ENCODE assay signal across 20 mouse cellular contexts in the genomic region with DNA sequence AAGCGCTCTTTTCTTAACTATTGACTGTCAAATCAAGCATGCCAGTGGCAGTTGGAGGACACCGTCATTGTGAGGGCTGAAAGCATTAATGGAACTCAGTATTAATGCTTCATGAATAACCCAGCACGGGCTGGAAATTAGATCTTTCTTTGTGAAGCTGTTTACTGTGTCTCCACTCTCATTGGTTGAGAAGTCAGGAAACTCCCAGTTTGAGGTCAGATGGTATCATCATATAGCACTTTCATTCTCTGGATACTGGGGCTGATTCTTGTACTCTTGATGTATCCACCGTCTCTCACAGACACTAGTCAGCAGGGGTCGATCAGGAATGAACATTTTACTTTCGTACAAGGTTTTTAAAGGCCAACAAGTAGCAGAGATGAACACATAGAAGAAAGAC. TPM values are rescaled to one million over a fixed set of nuclear protein-coding genes. Genes with fewer than 3 reads are reported as not detected.
A peak's percentile ranks its signal among the peaks of the same experiment; 100 is the strongest.
DNase-seq lines count a peak whose midpoint lies in the region; ATAC-seq and TF ChIP-seq lines count a peak whose summit lies in the region.
"Had no signal": no experiment of that assay in that cellular context is flagged by ENCODE, and none has a peak within 500 bp of the region (broad histone marks: within the 10 kb centered on the region; RNA-seq: fewer than 3 reads in every experiment).

No protein-coding gene starts in this region.

- peak overlapping the region; percentile 4; the same call in 1 of the 2 replicates for H3K27ac ChIP-seq in CH12.LX (ENCODE audit: insufficient read depth, low read depth)
- no peak overlapping the region for H3K27ac ChIP-seq in forebrain, embryonic 14.5 days (ENCODE audit: low read depth, low read length)
- H3K27ac ChIP-seq: embryonic facial prominence, embryonic 10.5 days; forebrain, embryonic 13.5 days; gastrocnemius, adult 2 months; heart, embryonic 13.5 days; hindbrain, embryonic 12.5 days had no signal

- TF ChIP-seq EP300 in CH12.LX (IDR thresholded peaks at IDR 0.05; ENCODE audit: low read length): no peak

- TF ChIP-seq POLR2A in CH12.LX (IDR thresholded peaks at IDR 0.05; ENCODE audit: low read depth, low read length): no peak

- H3K79me2 ChIP-seq in CH12.LX (replicated peaks; ENCODE audit: control insufficient read depth, extremely low read depth, insufficient read depth, poor library complexity, severe bottlenecking): peaks cover 61% of the 10 kb centered on the region

- no peak overlapping the region for H3K4me3 ChIP-seq in CH12.LX (replicated peaks in 1 of 3; ENCODE audit: low read depth in 2 of 3, low read length in 2 of 3, poor library complexity in 1 of 3)
- H3K4me3 ChIP-seq in forebrain, embryonic 14.5 days (ENCODE audit: low read depth, low read length): no peak overlapping the region
- H3K4me3 ChIP-seq: embryonic facial prominence, embryonic 10.5 days; forebrain, embryonic 13.5 days; gastrocnemius, adult 2 months; heart, embryonic 13.5 days; hindbrain, embryonic 12.5 days had no signal

- dilution Hi-C loops in CH12.LX (cut with MboI; ENCODE audit: extremely low pct_ligation_motif_present, extremely low pct_unique_long_range_greater_than_20kb, low sequenced_read_pairs): no loop called here

- TF ChIP-seq CTCF in CH12.LX (conservative IDR thresholded peaks at IDR 0.05 in 1 of 2, IDR thresholded peaks at IDR 0.05 in 1 of 2; ENCODE audit: low read depth in 2 of 2, low read length in 2 of 2): no peak

- in situ Hi-C loops in CH12.LX (cut with MboI; ENCODE audit: low pct_ligation_motif_present, low pct_unique_long_range_greater_than_20kb, low sequenced_read_pairs): no loop called here

- H3K36me3 ChIP-seq in CH12.LX (replicated peaks in 1 of 2; ENCODE audit: control insufficient read depth in 1 of 2, insufficient read depth in 1 of 2, low read length in 1 of 2): peaks cover 0 to 9% of the 10 kb centered on the region in 2 experiments
- no peaks in the 10 kb centered on the region for H3K36me3 ChIP-seq in forebrain, embryonic 14.5 days (ENCODE audit: control insufficient read depth, insufficient read depth, low read length)
- H3K36me3 ChIP-seq: embryonic facial prominence, embryonic 10.5 days; heart, embryonic 13.5 days; hindbrain, embryonic 12.5 days had no signal

- ATAC-seq in forebrain, embryonic 14.5 days: no peak
- ATAC-seq: forebrain, embryonic 13.5 days; hindbrain, embryonic 16.5 days had no signal

- DNase-seq in CD4-positive, CD25-positive, alpha-beta regulatory T cell, adult 2 months (ENCODE audit: low read depth, low spot score): peak; percentile 71
- DNase-seq in CH12.LX (ENCODE audit: extremely low read depth): no peak
- DNase-seq in induced T-regulatory cell, adult 2 months (ENCODE audit: low read depth): peak; percentile 84
- peak; percentile 44 for DNase-seq in retina, postnatal 1 day
- no peak for DNase-seq in forebrain, embryonic 14.5 days (ENCODE audit: low spot score)
- no peak for DNase-seq in right cerebral cortex, postnatal 36 days (ENCODE audit: low spot score in 2 of 2)
- no peak for DNase-seq in Muller cell, postnatal 12 days (ENCODE audit: inconsistent ontology term)
- DNase-seq: adrenal gland, postnatal 14 days; cerebellum, adult 18-20 months; cerebellum, adult 9-11 months; cerebellum, postnatal 36 days; gastrocnemius, adult 2 months; gastrocnemius, postnatal 25 days; heart, postnatal 10 days; heart, postnatal 4 days had no signal

- WGBS in forebrain, embryonic 14.5 days: 65% methylated on average over 6 of the region's 6 CpGs

- no peaks in the 10 kb centered on the region for H3K9me3 ChIP-seq in CH12.LX (replicated peaks; ENCODE audit: low read length)
- H3K9me3 ChIP-seq in forebrain, embryonic 14.5 days (replicated peaks; ENCODE audit: control insufficient read depth, low read length): no peaks in the 10 kb centered on the region
- H3K9me3 ChIP-seq: embryonic facial prominence, embryonic 10.5 days; forebrain, embryonic 13.5 days; heart, embryonic 13.5 days; hindbrain, embryonic 12.5 days had no signal

- no peak for TF ChIP-seq RAD21 in CH12.LX (IDR thresholded peaks at IDR 0.05; ENCODE audit: low read depth, low read length)

- peak overlapping the region; percentile 87 for H3K4me2 ChIP-seq in CH12.LX (ENCODE audit: insufficient read depth, low read depth, poor library complexity, severe bottlenecking)
- no peak overlapping the region for H3K4me2 ChIP-seq in forebrain, embryonic 14.5 days (ENCODE audit: low read length)
- H3K4me2 ChIP-seq: forebrain, embryonic 13.5 days; heart, embryonic 13.5 days; hindbrain, embryonic 12.5 days had no signal

- peak overlapping the region; percentile 23; the same call in 1 of the 2 replicates for H3K9ac ChIP-seq in CH12.LX (ENCODE audit: insufficient read depth, low read depth)
- H3K9ac ChIP-seq in forebrain, embryonic 14.5 days (ENCODE audit: low read length): no peak overlapping the region
- H3K9ac ChIP-seq: forebrain, embryonic 13.5 days; heart, embryonic 13.5 days; hindbrain, embryonic 12.5 days had no signal

- no peaks in the 10 kb centered on the region for H3K27me3 ChIP-seq in CH12.LX (replicated peaks)
- H3K27me3 ChIP-seq in forebrain, embryonic 14.5 days (replicated peaks; ENCODE audit: control insufficient read depth, insufficient read depth, low read length): no peaks in the 10 kb centered on the region
- H3K27me3 ChIP-seq: forebrain, embryonic 13.5 days; heart, embryonic 13.5 days; hindbrain, embryonic 12.5 days had no signal

- peaks cover 15 to 66% of the 10 kb centered on the region in 2 experiments for H3K4me1 ChIP-seq in CH12.LX (ENCODE audit: control insufficient read depth in 1 of 2, insufficient read depth in 2 of 2)
- H3K4me1 ChIP-seq in forebrain, embryonic 14.5 days (ENCODE audit: control insufficient read depth, insufficient read depth, low read length): no peaks in the 10 kb centered on the region
- H3K4me1 ChIP-seq: hindbrain, embryonic 12.5 days had no signal

TF ChIP-seq in CH12.LX, 34 proteins besides CTCF, POLR2A, EP300 and RAD21:
- no peak for TF ChIP-seq USF2 (conservative IDR thresholded peaks at IDR 0.05; ENCODE audit: low read depth, low read length)
- no peak for TF ChIP-seq E2F4 (IDR thresholded peaks at IDR 0.05; ENCODE audit: insufficient replicate concordance, low read depth, low read length)
- no peak for TF ChIP-seq BHLHE40 (IDR thresholded peaks at IDR 0.05; ENCODE audit: low read depth, low read length)
- no peak for TF ChIP-seq TBP (conservative IDR thresholded peaks at IDR 0.05; ENCODE audit: low read depth, low read length)
- TF ChIP-seq IRF4 (IDR thresholded peaks at IDR 0.05; ENCODE audit: low read depth, low read length): no peak
- TF ChIP-seq MAZ (IDR thresholded peaks at IDR 0.05; ENCODE audit: low read depth, low read length): no peak
- no peak for TF ChIP-seq UBTF (IDR thresholded peaks at IDR 0.05; ENCODE audit: low read depth, low read length)

RNA-seq across cellular contexts. Expression of a gene that starts 54.6 kb away (rescaled TPM):
- 59.7 and 80.4 TPM in 2 replicates for total RNA-seq in CH12.LX (2012; rRNA removed)
- 64.6 and 77.3 TPM in 2 replicates for total RNA-seq in CH12.LX (2014; rRNA removed)
- 66.1 and 68.9 TPM in 2 replicates for polyA plus RNA-seq in CH12.LX (2012; ENCODE audit: insufficient read length, low read depth)
- polyA plus RNA-seq in forebrain, embryonic 14.5 days (2014; fragmentation: Nextera tagmentation; extraction: Ambion mirVana): 25.5 and 30.3 TPM in 2 replicates

Comparison
In these comparisons a context has a peak if more than half of its experiments do, and no peak if none do; other contexts are left out.
1. DNase-seq: peak in CD4-positive, CD25-positive, alpha-beta regulatory T cell, adult 2 months (single experiment), induced T-regulatory cell, adult 2 months (single experiment) and retina, postnatal 1 day (single experiment); none in CH12.LX (single experiment), forebrain, embryonic 14.5 days (single experiment), right cerebral cortex, postnatal 36 days (0 of 2) and Muller cell, postnatal 12 days (single experiment).